Mouse (Mus musculus) bone marrow, adult 2 months (tissue): Measurements from ENCODE around the gene Kbtbd7.
"Not testable (repeated sequence)": the region's sequence is repeated elsewhere in the genome, so short reads cannot be mapped to it uniquely, and the experiment has no call there.

ENCODE experiments used
- CTCF ChIP-seq: fragments of 200-500 bp; IDR thresholded peaks from 2 replicates; pipeline ENCODE4 v1.5.1; 2011; ENCODE audit warnings: low read length, control low read depth; ENCODE audit not compliant: control insufficient read depth, insufficient read depth
- POLR2A ChIP-seq: fragments of 200-500 bp; IDR thresholded peaks from 2 replicates; pipeline ENCODE4 v1.6.1; 2011; ENCODE audit warnings: low read depth, mild to moderate bottlenecking, control low read depth, low read length, borderline replicate concordance; ENCODE audit not compliant: control insufficient read depth

DNA sequence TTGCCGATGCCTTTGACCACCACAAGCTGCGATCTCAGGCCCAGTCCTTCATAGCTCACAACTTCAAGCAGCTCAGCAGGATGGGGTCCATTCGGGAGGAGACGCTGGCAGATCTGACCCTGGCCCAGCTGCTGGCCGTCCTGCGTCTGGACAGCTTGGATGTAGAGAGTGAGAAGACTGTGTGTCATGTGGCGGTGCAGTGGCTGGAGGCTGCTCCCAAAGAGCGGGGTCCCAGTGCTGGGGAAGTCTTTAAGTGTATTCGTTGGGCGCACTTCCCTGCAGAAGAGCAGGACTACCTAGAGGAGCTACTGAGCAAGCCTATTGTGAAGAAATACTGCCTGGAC is 26.3 kb downstream of the Kbtbd7 start:
- TF ChIP-seq CTCF, POLR2A: not testable (repeated sequence)
